Mouse (Mus musculus): Measurements from ENCODE around the gene Hic1. TPM values are rescaled to one million over a fixed set of nuclear protein-coding genes. Genes with fewer than 3 reads are reported as not detected.
"Not testable (repeated sequence)": the region's sequence is repeated elsewhere in the genome, so short reads cannot be mapped to it uniquely, and the experiment has no call there.

The Hic1 gene
- polyA plus RNA-seq, 1 experiment from 2014 or later: 2.5 TPM

DNA sequence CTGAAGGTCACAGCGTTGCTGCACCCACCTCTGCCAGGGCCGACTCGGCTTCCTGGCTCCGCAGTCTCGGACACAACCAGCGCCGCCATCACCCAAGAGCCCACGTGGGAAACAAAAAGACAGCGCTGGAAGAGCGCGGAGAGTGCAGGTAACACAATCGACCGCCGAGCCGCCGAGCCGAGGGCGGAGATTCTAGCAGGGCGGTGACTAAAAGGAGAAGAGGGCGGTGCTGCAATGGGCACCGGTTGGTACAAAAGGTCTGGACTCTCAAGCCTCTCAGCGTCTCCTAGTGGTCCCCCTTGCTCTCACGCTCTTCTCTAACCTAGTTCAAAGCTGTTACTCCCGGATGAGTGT, 21.0 kb upstream of the Hic1 start:
- peaks cover 34% of the 10 kb centered on the region for H3K4me1 ChIP-seq (ENCODE audit: control insufficient read depth, insufficient read depth, low read length)
- H3K9me3 ChIP-seq (replicated peaks; ENCODE audit: control insufficient read depth, low read length): no peaks in the 10 kb centered on the region
- H3K27ac ChIP-seq (ENCODE audit: low read depth, low read length): peak overlapping the region; percentile 41; the same call in 1 of the 2 replicates
- peaks cover 32% of the 10 kb centered on the region for H3K27me3 ChIP-seq (ENCODE audit: control insufficient read depth, insufficient read depth, low read length)
- peak overlapping the region; percentile 82 for H3K9ac ChIP-seq (ENCODE audit: low read depth, low read length)
- peak; percentile 71 for ATAC-seq (replicated peaks; ENCODE audit: insufficient number of reproducible peaks, low FRiP score, low TSS enrichment)
- peak overlapping the region; percentile 87 for H3K4me2 ChIP-seq
- no peaks in the 10 kb centered on the region for H3K36me3 ChIP-seq (ENCODE audit: control insufficient read depth, insufficient read depth, low read length)
- H3K4me3 ChIP-seq (ENCODE audit: low read depth, low read length): peak overlapping the region; percentile 87
- under 1% methylated on average over 24 of the region's 24 CpGs for WGBS (ENCODE audit: insufficient replicate concordance)

DNA sequence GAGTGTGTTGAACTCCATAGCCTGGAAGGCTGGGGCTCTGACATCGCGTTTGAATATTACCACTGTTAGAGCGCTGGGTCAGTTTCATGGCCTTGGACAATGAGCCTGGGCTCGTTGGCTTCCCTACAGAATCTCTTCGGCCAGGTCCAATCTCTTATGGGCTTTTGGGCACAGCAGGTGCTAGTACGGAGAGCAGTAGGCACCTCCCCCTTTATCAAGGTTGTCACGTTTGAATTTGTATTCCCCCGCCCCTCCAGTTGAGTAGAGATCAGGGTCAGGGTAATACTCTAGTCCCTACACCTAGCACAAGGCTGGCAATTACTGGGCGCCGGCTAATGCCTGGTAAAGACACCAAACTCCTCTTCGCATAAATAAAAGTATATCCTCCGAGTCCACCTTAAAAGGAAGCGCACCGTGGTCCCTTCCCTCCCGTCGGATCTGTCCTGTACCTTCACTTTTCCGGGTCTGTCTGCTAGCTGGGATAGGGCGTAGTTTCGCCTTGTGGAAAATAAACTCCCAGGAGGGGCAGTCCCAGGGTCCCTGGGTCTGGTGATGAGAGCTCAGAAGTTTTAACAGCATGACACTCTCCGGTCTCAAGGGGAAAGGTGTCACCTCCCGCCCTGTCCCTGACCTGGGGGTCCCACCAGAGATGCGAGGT, 20.5 kb upstream of the Hic1 start:
- Histone ChIP-seq H3K27ac (ENCODE audit: low read depth, low read length) (no peak overlapping the region), H3K36me3 (ENCODE audit: control insufficient read depth, insufficient read depth, low read length) (no peaks in the 10 kb centered on the region), H3K4me3 (ENCODE audit: low read depth, low read length) (peak overlapping the region; percentile 87), H3K4me1 (ENCODE audit: control insufficient read depth, insufficient read depth, low read length) (peaks cover 29% of the 10 kb centered on the region), H3K9ac (ENCODE audit: low read depth, low read length) (peak overlapping the region; percentile 82), H3K9me3 (replicated peaks; ENCODE audit: control insufficient read depth, low read length) (no peaks in the 10 kb centered on the region), H3K4me2 (peak overlapping the region; percentile 87), H3K27me3 (ENCODE audit: control insufficient read depth, insufficient read depth, low read length) (peaks cover 27% of the 10 kb centered on the region)
- peak; percentile 24 for ATAC-seq (replicated peaks; ENCODE audit: insufficient number of reproducible peaks, low FRiP score, low TSS enrichment)
- under 1% methylated on average over 22 of the region's 22 CpGs for WGBS (ENCODE audit: insufficient replicate concordance)

DNA sequence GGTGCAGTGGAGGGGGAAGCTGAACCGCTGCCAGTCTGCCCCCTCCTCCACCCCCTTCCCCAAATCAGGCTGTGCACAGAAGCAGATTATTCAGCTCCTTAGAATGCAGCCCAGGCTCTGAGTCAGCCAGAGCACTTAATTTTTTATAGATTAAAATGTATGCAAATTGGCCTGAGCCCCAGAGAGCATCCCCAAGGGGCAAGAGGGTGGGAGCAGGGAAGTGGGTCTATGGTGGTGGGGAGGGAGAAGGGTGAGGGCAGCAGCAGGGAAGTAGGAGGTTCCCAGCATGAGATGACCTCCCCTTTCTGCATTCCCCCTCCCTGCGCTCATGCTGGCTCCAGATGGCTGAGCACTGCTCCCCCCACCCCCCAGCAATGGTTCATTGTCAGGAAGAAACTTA, 15.7 kb upstream of the Hic1 start:
- no peak for ATAC-seq (replicated peaks; ENCODE audit: insufficient number of reproducible peaks, low FRiP score, low TSS enrichment)
- no peak overlapping the region for H3K4me2 ChIP-seq
- H3K9me3 ChIP-seq (replicated peaks; ENCODE audit: control insufficient read depth, low read length): no peaks in the 10 kb centered on the region
- H3K36me3 ChIP-seq (ENCODE audit: control insufficient read depth, insufficient read depth, low read length): 0 out of 2 replicates have a peak, but pooled peaks cover 2% of the 10 kb centered on the region
- WGBS (ENCODE audit: insufficient replicate concordance): 60% methylated on average over 2 of the region's 2 CpGs
- H3K4me1 ChIP-seq (ENCODE audit: control insufficient read depth, insufficient read depth, low read length): peaks cover 7% of the 10 kb centered on the region; the same call in 1 of the 2 replicates
- H3K9ac ChIP-seq (ENCODE audit: low read depth, low read length): no peak overlapping the region
- no peaks in the 10 kb centered on the region for H3K27me3 ChIP-seq (ENCODE audit: control insufficient read depth, insufficient read depth, low read length)
- no peak overlapping the region for H3K4me3 ChIP-seq (ENCODE audit: low read depth, low read length)
- H3K27ac ChIP-seq (ENCODE audit: low read depth, low read length): no peak overlapping the region

DNA sequence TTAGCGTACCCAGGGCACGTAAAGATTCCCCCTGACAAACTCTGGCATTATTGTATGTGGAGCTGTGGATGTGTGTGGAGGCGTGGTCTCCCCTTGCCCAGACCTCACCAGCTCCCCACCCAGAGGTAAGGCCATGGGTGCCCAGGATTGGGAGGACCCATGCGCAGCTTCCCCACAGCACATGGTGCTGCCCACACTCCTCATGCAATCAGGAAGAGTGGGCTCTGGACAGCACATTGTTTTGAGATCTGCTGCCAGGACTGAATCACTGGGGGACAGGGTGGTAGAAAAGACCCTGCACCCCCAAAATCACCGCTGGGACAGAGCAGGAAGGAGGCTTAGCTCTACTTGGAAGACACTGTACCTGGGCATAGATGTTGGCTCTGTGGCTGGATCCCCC, 15.3 kb upstream of the Hic1 start:
- H3K36me3 ChIP-seq (ENCODE audit: control insufficient read depth, insufficient read depth, low read length): 0 out of 2 replicates have a peak, but pooled peaks cover 2% of the 10 kb centered on the region
- no peak overlapping the region for H3K9ac ChIP-seq (ENCODE audit: low read depth, low read length)
- peaks cover 6% of the 10 kb centered on the region; the same call in 1 of the 2 replicates for H3K4me1 ChIP-seq (ENCODE audit: control insufficient read depth, insufficient read depth, low read length)
- whole genome bisulfite sequencing (ENCODE audit: insufficient replicate concordance): 90% methylated on average over 5 of the region's 5 CpGs
- H3K27me3 ChIP-seq (ENCODE audit: control insufficient read depth, insufficient read depth, low read length): no peaks in the 10 kb centered on the region
- no peak overlapping the region for H3K4me3 ChIP-seq (ENCODE audit: low read depth, low read length)
- H3K4me2 ChIP-seq: no peak overlapping the region
- H3K27ac ChIP-seq (ENCODE audit: low read depth, low read length): no peak overlapping the region
- no peaks in the 10 kb centered on the region for H3K9me3 ChIP-seq (replicated peaks; ENCODE audit: control insufficient read depth, low read length)
- no peak for ATAC-seq (replicated peaks; ENCODE audit: insufficient number of reproducible peaks, low FRiP score, low TSS enrichment)

DNA sequence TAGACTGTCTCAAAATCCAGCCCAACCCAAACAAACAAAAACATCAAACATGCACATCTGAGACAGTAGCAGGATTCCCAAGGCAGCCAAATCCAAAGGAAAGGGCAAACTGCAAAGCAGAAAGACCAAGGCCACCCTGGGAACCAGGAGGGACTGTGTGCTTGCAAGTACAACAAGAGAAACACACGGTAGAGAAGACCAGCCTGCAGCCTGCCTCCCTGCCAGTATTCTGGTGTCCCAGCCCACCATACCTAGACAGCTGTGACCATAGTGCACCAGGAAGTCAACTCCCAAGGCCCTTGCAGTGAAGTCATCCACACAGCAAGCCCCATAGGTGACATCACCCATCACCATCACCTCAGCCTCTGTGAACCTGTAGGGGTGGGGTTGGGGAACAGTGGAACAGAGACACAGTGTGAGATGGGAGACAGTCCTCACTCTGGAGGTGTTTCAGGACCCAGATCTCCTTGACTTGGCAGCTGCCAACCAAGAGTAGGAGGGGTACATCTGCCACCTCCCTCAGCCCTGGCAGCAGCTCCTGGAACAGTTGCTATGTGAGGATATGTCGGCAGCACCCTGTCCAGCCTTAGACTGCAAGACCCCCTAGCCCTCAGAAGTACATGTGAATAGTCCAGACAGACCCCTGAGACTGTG, 14.7 kb upstream of the Hic1 start:
- H3K9me3 ChIP-seq (replicated peaks; ENCODE audit: control insufficient read depth, low read length): no peaks in the 10 kb centered on the region
- H3K4me3 ChIP-seq (ENCODE audit: low read depth, low read length): no peak overlapping the region
- 85% methylated on average over 2 of the region's 2 CpGs for WGBS (ENCODE audit: insufficient replicate concordance)
- ATAC-seq (replicated peaks; ENCODE audit: insufficient number of reproducible peaks, low FRiP score, low TSS enrichment): no peak
- H3K4me2 ChIP-seq: no peak overlapping the region
- no peak overlapping the region for H3K9ac ChIP-seq (ENCODE audit: low read depth, low read length)
- H3K4me1 ChIP-seq (ENCODE audit: control insufficient read depth, insufficient read depth, low read length): peaks cover 3% of the 10 kb centered on the region; the same call in 1 of the 2 replicates
- H3K27ac ChIP-seq (ENCODE audit: low read depth, low read length): no peak overlapping the region
- 0 out of 2 replicates have a peak, but pooled peaks cover 2% of the 10 kb centered on the region for H3K36me3 ChIP-seq (ENCODE audit: control insufficient read depth, insufficient read depth, low read length)
- no peaks in the 10 kb centered on the region for H3K27me3 ChIP-seq (ENCODE audit: control insufficient read depth, insufficient read depth, low read length)

DNA sequence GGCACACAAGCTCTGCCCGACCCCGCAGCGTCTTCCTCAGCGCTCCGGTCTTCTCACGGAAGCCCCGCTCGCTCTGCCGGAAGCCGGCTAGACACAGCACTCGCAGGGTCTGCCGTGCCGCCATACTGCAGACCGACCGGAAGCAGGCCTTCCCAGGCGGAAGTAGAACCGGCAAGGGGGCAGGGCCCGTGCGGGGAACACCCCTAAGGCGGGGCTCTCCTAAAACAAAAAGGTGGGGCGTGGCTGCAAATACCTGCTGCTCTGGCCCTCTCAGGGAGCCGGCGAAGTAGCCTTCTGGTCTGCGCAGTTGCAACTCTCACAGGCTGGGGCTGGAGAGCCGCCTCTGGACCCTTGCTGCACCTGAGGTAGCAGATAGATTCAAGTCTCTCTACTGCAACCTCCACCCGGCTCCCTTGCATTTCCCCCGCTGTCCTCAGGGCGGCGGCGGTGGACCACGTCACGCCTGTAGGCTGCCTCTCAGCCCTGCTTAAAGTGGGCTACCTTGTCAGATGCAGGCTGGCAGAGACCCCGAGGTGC, 9.4 kb upstream of the Hic1 start, which contains the start of gene Ovca2:
Ovca2 (minus strand) TSS at position 164 of the 537 bp plus-strand sequence.
- peak within 1 kb of the TSS; percentile 75 for H3K4me3 ChIP-seq (ENCODE audit: low read depth, low read length)
- H3K4me1 ChIP-seq (ENCODE audit: control insufficient read depth, insufficient read depth, low read length): peaks cover 11% of the 10 kb centered on the region
- peaks cover 2% of the 10 kb centered on the region; the same call in 1 of the 2 replicates for H3K36me3 ChIP-seq (ENCODE audit: control insufficient read depth, insufficient read depth, low read length)
- H3K27me3 ChIP-seq (ENCODE audit: control insufficient read depth, insufficient read depth, low read length): peaks cover 4% of the 10 kb centered on the region
- peak; percentile 85 for ATAC-seq (replicated peaks; ENCODE audit: insufficient number of reproducible peaks, low FRiP score, low TSS enrichment)
- H3K9me3 ChIP-seq (replicated peaks; ENCODE audit: control insufficient read depth, low read length): no peaks in the 10 kb centered on the region
- peak within 1 kb of the TSS; percentile 83 for H3K9ac ChIP-seq (ENCODE audit: low read depth, low read length)
- peak within 1 kb of the TSS; percentile 79 for H3K27ac ChIP-seq (ENCODE audit: low read depth, low read length)
- under 1% methylated on average over 33 of the region's 33 CpGs for WGBS (ENCODE audit: insufficient replicate concordance)
- H3K4me2 ChIP-seq: peak within 1 kb of the TSS; percentile 86

DNA sequence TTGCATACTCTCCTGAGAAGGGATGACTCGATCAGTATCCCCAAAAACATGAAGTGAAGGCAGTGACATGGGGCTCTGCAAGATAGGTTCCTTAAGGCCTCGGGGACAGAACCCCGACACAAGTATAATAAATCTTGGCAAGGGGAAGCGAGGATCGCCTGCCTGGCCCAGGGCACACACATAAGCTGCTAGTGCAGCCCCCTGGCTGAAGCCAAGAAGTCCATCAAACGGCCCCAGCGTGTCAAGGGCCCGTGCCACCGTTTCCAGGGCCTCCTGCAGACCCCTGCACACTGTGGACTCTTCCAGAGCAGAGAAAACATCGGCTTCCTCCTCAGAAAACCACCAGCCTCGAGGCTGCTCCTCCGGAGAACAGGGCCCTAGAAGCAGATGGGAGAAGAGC, 8.7 kb upstream of the Hic1 start:
- peaks cover 17% of the 10 kb centered on the region for H3K4me1 ChIP-seq (ENCODE audit: control insufficient read depth, insufficient read depth, low read length)
- no peaks in the 10 kb centered on the region; the same call in 1 of the 2 replicates for H3K36me3 ChIP-seq (ENCODE audit: control insufficient read depth, insufficient read depth, low read length)
- peaks cover 11% of the 10 kb centered on the region for H3K27me3 ChIP-seq (ENCODE audit: control insufficient read depth, insufficient read depth, low read length)
- peak overlapping the region; percentile 86 for H3K4me2 ChIP-seq
- WGBS (ENCODE audit: insufficient replicate concordance): 50% methylated on average over 12 of the region's 12 CpGs
- ATAC-seq (replicated peaks; ENCODE audit: insufficient number of reproducible peaks, low FRiP score, low TSS enrichment): no peak
- peak overlapping the region; percentile 83 for H3K9ac ChIP-seq (ENCODE audit: low read depth, low read length)
- no peaks in the 10 kb centered on the region for H3K9me3 ChIP-seq (replicated peaks; ENCODE audit: control insufficient read depth, low read length)
- H3K4me3 ChIP-seq (ENCODE audit: low read depth, low read length): peak overlapping the region; percentile 75
- H3K27ac ChIP-seq (ENCODE audit: low read depth, low read length): peak overlapping the region; percentile 79

DNA sequence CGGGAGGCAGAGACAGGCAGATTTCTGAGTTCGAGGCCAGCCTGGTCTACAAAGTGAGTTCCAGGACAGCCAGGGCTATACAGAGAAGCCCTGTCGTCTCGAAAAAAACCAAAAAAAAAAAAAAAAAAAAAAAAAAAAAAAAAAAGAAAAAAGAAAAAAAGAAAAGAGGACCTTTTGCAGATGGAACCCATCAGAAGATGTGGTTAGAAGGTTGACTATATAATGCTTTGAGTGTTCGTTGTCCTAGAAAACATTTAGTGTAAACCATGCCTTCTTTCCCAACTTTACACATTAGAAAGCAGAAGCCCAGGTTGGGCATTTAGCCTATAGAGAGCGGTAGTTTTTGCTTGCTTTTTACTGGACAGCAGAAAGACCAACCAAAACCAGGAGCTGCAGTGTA, 5.3 kb upstream of the Hic1 start:
- Histone ChIP-seq H3K27me3 (ENCODE audit: control insufficient read depth, insufficient read depth, low read length) (peaks cover 45% of the 10 kb centered on the region), H3K4me1 (ENCODE audit: control insufficient read depth, insufficient read depth, low read length) (peaks cover 47% of the 10 kb centered on the region)
- not testable (repeated sequence) for H3K4me2 ChIP-seq; ATAC-seq (replicated peaks; ENCODE audit: insufficient number of reproducible peaks, low FRiP score, low TSS enrichment); H3K27ac ChIP-seq (ENCODE audit: low read depth, low read length); H3K36me3 ChIP-seq (ENCODE audit: control insufficient read depth, insufficient read depth, low read length); H3K9me3 ChIP-seq (replicated peaks; ENCODE audit: control insufficient read depth, low read length); H3K9ac ChIP-seq (ENCODE audit: low read depth, low read length); H3K4me3 ChIP-seq (ENCODE audit: low read depth, low read length)
- WGBS (ENCODE audit: insufficient replicate concordance): 65% methylated on average over 6 of the region's 6 CpGs
